Mouse (Mus musculus) C2C12 (cell line): ENCODE measurements around the gene Avp.

Experiments used
- CEBPB ChIP-seq: IDR thresholded peaks from one replicate; pipeline ENCODE4 v1.6.1; 2011; ENCODE audit warnings: low read depth, mild to moderate bottlenecking, control low read depth, moderate library complexity
- CTCF ChIP-seq: IDR thresholded peaks from one replicate; pipeline ENCODE4 v1.5.1; 2011; ENCODE audit not compliant: control insufficient read depth, insufficient read depth, insufficient read length
- FOSL1 ChIP-seq: IDR thresholded peaks from one replicate; pipeline ENCODE4 v1.8.0; 2011; ENCODE audit warnings: mild to moderate bottlenecking, low read length; ENCODE audit not compliant: poor library complexity, insufficient read depth, severe bottlenecking
- MAX ChIP-seq: IDR thresholded peaks from one replicate; pipeline ENCODE4 v1.6.1; 2011; ENCODE audit warnings: mild to moderate bottlenecking, control low read depth
- MYOD1 ChIP-seq: IDR thresholded peaks from one replicate; pipeline ENCODE4 v1.6.1; 2011; ENCODE audit warnings: low read depth; ENCODE audit not compliant: control insufficient read depth, insufficient read length
- MYOG ChIP-seq: IDR thresholded peaks from one replicate; pipeline ENCODE4 v1.6.1; 2011; ENCODE audit not compliant: control insufficient read depth, insufficient read length; ENCODE audit errors: extremely low read depth
- USF1 ChIP-seq: IDR thresholded peaks from one replicate; pipeline ENCODE4 v1.6.1; 2011; ENCODE audit warnings: low read depth, mild to moderate bottlenecking, control low read depth, moderate library complexity

DNA sequence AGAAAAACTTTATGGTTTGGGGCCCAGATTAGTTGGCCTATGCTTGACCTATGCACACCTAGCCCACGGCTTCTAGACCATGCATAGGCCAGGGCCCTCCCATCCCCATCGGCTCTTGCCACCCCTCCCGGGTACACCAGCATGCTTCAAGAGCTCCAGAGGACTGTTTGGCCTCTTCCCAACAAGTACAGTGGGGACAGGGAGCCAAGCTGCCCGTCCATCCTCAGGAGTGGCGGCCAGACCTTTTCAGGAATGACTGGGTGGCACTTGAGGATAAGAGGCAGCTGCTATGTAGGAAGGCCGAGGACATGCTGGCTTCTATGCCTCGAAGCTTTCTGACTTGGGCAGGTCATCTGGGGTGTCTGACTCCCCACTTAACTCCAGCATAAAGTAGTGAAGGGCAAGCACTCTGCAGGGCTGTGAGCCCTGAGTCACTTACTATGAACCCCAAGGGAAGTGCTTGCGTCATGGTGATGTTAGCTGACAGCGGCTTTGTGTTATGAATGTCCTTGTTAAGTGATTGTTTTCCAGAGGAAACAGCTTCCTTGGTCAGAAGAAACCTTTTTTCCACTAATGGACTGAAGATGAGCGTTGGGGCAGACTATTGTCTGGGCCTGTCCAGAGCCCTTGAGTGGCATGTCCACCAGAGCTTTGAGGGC, 1.7 kb upstream of the Avp start:
- TF ChIP-seq USF1 (no peak), MYOG (no peak), CTCF (no peak), MAX (no peak), FOSL1 (no peak), CEBPB (no peak), MYOD1 (no peak)
